Mouse (Mus musculus) neutrophil, adult 59 days (primary cell): ENCODE data around the gene Unc5b. TPM values are rescaled to one million over a fixed set of nuclear protein-coding genes. Genes with fewer than 3 reads are reported as not detected.

Experiments used
- total RNA-seq, 2 experiments: library from RNA; stranded (reverse); gene quantifications; 1 replicate in 1 of 2; 2 replicates in 1 of 2; pipeline ENCODE4 v1.2.4; 2023

Gene Unc5b
- total RNA-seq: under 1 TPM; 0.11 to 0.18 TPM

GRCm38 (mm10) chr10:60831379-60831778 is at the start of gene Unc5b:
Unc5b (minus strand) TSS chr10:60831581.

GRCm38 (mm10) chr10:60752040-60753020 is 79.1 kb downstream of the Unc5b start, which contains the start of gene Slc29a3:
Slc29a3 (minus strand) TSS chr10:60752794.

Other genes starting within 250 kb of the Unc5b start
- 1 to 10 TPM; 2.2 to 2.4 TPM for gene Cdh23, start 135.1 kb downstream of the Unc5b start, total RNA-seq
- 10 to 100 TPM; 29.1 to 32.8 TPM for gene Slc29a3, start 78.8 kb downstream of the Unc5b start, total RNA-seq